Mouse (Mus musculus) MEL (cell line): ENCODE data around the gene Rab39b. TPM values are rescaled to one million over a fixed set of nuclear protein-coding genes. Genes with fewer than 3 reads are reported as not detected.

Experiments used
- polyA plus RNA-seq, 2 experiments: library from polyadenylated mRNA; stranded (reverse) in 1 of 2; unstranded in 1 of 2; fragments of >175 nt in 1 of 2; fragments of >200 nt in 1 of 2; gene quantifications; 2 replicates each; pipeline versions ENCODE4 v1.2.1 to v1.2.4; 2012; ENCODE audit warnings: low replicate concordance in 2 of 2, low read depth in 1 of 2; ENCODE audit not compliant: insufficient read length in 2 of 2, insufficient read depth in 1 of 2, missing spikeins in 1 of 2
- total RNA-seq: library from RNA; depleted of rRNA; stranded (reverse); fragments of 300-350 nt; gene quantifications from 2 replicates; pipeline ENCODE4 v1.2.3, GENCODE M21; 2012; rRNA removed

Gene Rab39b
- total and polyA plus RNA-seq, 3 experiments = not detected

Other genes with a start within 250 kb of the Rab39b start
- 17.0 and 18.0 TPM in 2 replicates for gene Fundc2, start 195.8 kb downstream of the Rab39b start, total RNA-seq
- gene Fundc2, start 195.8 kb downstream of the Rab39b start, polyA plus RNA-seq = 10 to 100 TPM in 1 of 2 experiments, not detected in 1; 41.5 TPM
- gene F8, start 195.6 kb downstream of the Rab39b start, total RNA-seq = 0.65 and 1.1 TPM in 2 replicates
- gene F8, start 195.6 kb downstream of the Rab39b start, polyA plus RNA-seq = under 1 TPM in 1 of 2 experiments, not detected in 1; 0.67 TPM
- 10.6 and 11.9 TPM in 2 replicates for gene Cmc4, start 161.6 kb downstream of the Rab39b start, total RNA-seq
- 10 to 100 TPM in 1 of 2 experiments, not detected in 1; 10.7 TPM for gene Cmc4, start 161.6 kb downstream of the Rab39b start, polyA plus RNA-seq
- 4.3 TPM in 2 replicates for gene Mtcp1, start 161.6 kb downstream of the Rab39b start, total RNA-seq
- gene Mtcp1, start 161.6 kb downstream of the Rab39b start, polyA plus RNA-seq = 1 to 10 TPM in 1 of 2 experiments, not detected in 1; 7.6 TPM
- gene Brcc3, start 161.6 kb downstream of the Rab39b start, total RNA-seq = 18.4 and 18.6 TPM in 2 replicates
- gene Brcc3, start 161.6 kb downstream of the Rab39b start, polyA plus RNA-seq = 10 to 100 TPM in 1 of 2 experiments, not detected in 1; 51.7 TPM
- 71.6 and 81.4 TPM in 2 replicates for gene Vbp1, start 63.9 kb downstream of the Rab39b start, total RNA-seq
- gene Vbp1, start 63.9 kb downstream of the Rab39b start, polyA plus RNA-seq = 10 to 100 TPM in 1 of 2 experiments, not detected in 1; 61.9 TPM